Mouse (Mus musculus): ENCODE results near the gene Btnl1.

Gene Btnl1

GRCm38 (mm10) chr17:34376847-34377246 lies at the start of gene Btnl1:
Btnl1 (plus strand) TSS chr17:34377132.
- DNase-seq (ENCODE audit: low spot score in 2 of 2), result no peak

- DNase-seq (ENCODE audit: low spot score in 2 of 2), result no peak
Observed at GRCm38 (mm10) chr17:34329807-34330206, 47.1 kb upstream of the Btnl1 start.

GRCm38 (mm10) chr17:34331200-34331599 lies 45.7 kb upstream of the Btnl1 start:
- no peak for DNase-seq (ENCODE audit: low spot score in 2 of 2)

GRCm38 (mm10) chr17:34340619-34341402 lies 36.1 kb upstream of the Btnl1 start:
- DNase-seq (ENCODE audit: low spot score in 2 of 2), result peak in 1 of 2 experiments; percentile 60

- DNase-seq (ENCODE audit: low spot score in 2 of 2), result no peak
Observed at GRCm38 (mm10) chr17:34344882-34345281, 32.0 kb upstream of the Btnl1 start.

- no peak for DNase-seq (ENCODE audit: low spot score in 2 of 2)
Observed at GRCm38 (mm10) chr17:34345486-34345885, 31.4 kb upstream of the Btnl1 start.

- DNase-seq (ENCODE audit: low spot score in 2 of 2), result no peak
Observed at GRCm38 (mm10) chr17:34346041-34346440, 30.9 kb upstream of the Btnl1 start.

GRCm38 (mm10) chr17:34347606-34348308 lies 29.2 kb upstream of the Btnl1 start:
- peak; percentile 76 to 81 for DNase-seq (ENCODE audit: low spot score in 2 of 2)

- peak; percentile 80 to 94 for DNase-seq (ENCODE audit: low spot score in 2 of 2)
Observed at GRCm38 (mm10) chr17:34349429-34349828, 27.5 kb upstream of the Btnl1 start.

GRCm38 (mm10) chr17:34354539-34354938 lies 22.4 kb upstream of the Btnl1 start, which contains the start of gene Btnl2:
Btnl2 (plus strand) TSS chr17:34354822.
- DNase-seq (ENCODE audit: low spot score in 2 of 2), result no peak

GRCm38 (mm10) chr17:34354940-34355339 lies 22.0 kb upstream of the Btnl1 start:
- peak; percentile 38 to 74 for DNase-seq (ENCODE audit: low spot score in 2 of 2)

GRCm38 (mm10) chr17:34362954-34363546 lies 13.9 kb upstream of the Btnl1 start:
- no peak for DNase-seq (ENCODE audit: low spot score in 2 of 2)

- no peak for DNase-seq (ENCODE audit: low spot score in 2 of 2)
Observed at GRCm38 (mm10) chr17:34363676-34364310, 13.1 kb upstream of the Btnl1 start.

- DNase-seq (ENCODE audit: low spot score in 2 of 2), result no peak
Observed at GRCm38 (mm10) chr17:34365031-34365430, 11.9 kb upstream of the Btnl1 start.

GRCm38 (mm10) chr17:34370563-34370962 lies 6.4 kb upstream of the Btnl1 start:
- no peak for DNase-seq (ENCODE audit: low spot score in 2 of 2)

GRCm38 (mm10) chr17:34373055-34373709 lies 3.8 kb upstream of the Btnl1 start:
- no peak for DNase-seq (ENCODE audit: low spot score in 2 of 2)

- no peak for DNase-seq (ENCODE audit: low spot score in 2 of 2)
Observed at GRCm38 (mm10) chr17:34377450-34378209, 698 bp downstream of the Btnl1 start.

- peak in 1 of 2 experiments; percentile 24 for DNase-seq (ENCODE audit: low spot score in 2 of 2)
Observed at GRCm38 (mm10) chr17:34378716-34379115, 1.8 kb downstream of the Btnl1 start.

GRCm38 (mm10) chr17:34379451-34379850 lies 2.5 kb downstream of the Btnl1 start:
- DNase-seq (ENCODE audit: low spot score in 2 of 2), result no peak

- DNase-seq (ENCODE audit: low spot score in 2 of 2), result no peak
Observed at GRCm38 (mm10) chr17:34381876-34382275, 4.9 kb downstream of the Btnl1 start.

GRCm38 (mm10) chr17:34383212-34383611 lies 6.3 kb downstream of the Btnl1 start:
- DNase-seq (ENCODE audit: low spot score in 2 of 2), result peak; percentile 55 to 81

All from spleen, postnatal 4 days (tissue).